Mouse (Mus musculus): ENCODE measurements around the gene Oaz3. TPM values are rescaled to one million over a fixed set of nuclear protein-coding genes. Genes with fewer than 3 reads are reported as not detected.

Gene Oaz3
- total RNA-seq, 2 experiments from 2014 or later = not detected

DNA sequence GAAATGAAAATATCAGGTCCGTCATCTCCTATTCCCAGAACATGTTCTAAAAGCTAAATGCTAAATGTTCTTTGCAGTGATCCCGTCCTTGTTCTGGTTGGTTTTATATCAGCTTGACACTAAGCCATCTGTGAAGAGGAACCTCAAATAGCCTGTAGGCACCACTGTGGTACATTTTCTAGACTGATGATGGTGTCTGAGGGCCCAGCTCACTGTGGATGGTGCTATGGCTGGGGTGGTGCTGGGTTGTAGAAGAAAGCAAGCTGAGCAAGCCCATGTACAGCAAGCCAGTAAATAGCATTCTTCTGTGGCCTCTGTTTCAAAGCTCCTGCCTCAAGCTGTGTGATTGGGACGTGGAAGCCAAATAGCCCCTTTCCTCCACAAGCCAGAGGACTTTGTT, 13.3 kb upstream of the Oaz3 start:
- DNase-seq (ENCODE audit: low spot score in 2 of 2) = no peak

DNA sequence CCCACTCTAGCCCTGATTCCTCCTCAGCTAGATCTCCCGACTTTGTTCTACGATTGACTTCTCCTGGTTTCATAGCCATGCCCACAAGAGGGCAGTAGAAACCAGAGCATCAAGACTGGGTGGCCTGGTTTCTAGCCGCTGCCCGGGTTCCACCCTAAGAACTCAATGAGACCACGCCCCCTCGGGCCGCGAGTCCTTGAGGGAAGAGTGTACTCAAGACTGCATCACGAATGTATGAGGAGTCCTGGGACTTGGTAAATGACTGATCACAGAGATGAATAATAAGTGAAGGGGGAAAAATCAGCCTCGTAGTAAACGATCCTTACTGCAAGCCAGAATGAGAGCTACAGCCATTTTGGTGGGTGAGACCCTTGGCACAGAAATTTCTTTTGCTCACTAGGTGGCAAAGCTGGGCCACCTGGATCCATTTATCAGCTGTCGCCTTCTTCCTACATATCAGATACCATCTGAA, 12.8 kb upstream of the Oaz3 start:
- DNase-seq (ENCODE audit: low spot score in 2 of 2) = peak; percentile 81 to 82

DNA sequence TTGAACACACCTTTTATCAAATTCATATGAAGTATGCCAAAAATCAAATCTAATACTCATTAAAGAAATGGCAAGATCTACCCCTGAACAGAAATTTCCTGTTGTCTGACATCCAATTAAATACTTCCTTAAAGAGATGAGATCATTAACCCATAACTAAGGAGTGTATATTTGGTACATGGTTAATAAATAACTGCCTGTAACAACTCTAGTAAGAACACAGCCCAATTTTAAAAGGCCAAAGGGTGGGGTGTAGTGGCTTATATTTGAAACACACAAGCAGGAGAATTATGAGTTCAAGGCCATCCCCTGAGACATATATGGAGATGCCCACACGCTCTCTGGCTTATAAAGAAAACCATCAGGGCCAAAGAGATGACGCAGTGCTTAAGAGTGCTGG, 5.7 kb upstream of the Oaz3 start:
- DNase-seq (ENCODE audit: low spot score in 2 of 2) = no peak

DNA sequence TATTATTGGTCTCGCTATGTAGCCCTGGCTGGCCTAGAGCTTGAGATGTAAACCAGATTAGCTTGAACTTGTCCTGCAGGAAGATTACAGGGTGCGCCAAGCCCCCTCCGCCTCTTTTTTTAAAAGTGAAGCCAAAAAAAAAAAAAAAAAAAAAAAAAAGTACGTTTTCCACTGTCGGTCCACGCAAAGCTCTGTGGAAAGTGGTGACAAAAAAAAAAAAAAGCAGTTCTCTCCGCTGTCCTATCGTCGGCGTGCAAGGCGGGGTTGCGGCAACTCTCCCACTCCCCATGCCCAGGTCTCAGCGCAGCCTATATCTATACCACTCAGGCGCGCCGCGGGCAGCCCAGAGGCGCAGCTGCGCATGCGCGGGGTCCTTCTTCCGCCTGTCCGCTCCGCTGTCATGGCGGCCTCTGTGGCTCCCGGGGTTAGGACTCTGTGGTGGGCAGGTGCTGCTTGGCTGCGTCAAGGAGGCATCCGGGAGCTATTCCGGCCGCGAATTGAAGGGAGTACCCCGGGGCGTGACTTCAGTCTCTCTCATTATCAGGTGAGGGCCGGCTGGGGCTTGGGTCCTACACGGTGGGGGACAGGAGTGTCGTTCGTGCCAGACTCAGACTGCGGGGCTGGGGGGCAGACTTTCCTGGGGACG, 641 bp downstream of the Oaz3 start, which contains the start of gene Mrpl9:
Gene Mrpl9 (plus strand): TSS at position 368 of the 646 bp plus-strand sequence.
- peak; percentile 94 to 95 for DNase-seq (ENCODE audit: low spot score in 2 of 2)

DNA sequence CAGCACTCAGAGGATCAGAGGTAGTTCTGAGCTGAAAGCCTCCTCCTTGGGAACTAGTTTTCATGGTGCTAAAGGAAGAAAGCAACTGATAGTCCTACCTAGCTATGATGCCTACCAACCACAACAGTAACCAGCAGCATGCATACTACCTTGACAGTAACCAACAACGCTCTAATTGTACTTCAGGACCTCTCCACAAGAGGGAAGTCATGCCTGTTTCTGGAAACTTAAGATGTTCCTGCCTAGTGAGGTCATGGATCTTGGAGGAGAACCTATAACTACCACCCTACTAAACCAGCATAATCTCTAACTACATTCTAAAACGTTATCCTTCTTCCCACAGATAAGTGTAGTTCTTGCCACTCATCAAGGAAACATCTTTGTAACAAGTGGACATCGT, 2.5 kb downstream of the Oaz3 start:
- DNase-seq (ENCODE audit: low spot score in 2 of 2) = no peak

DNA sequence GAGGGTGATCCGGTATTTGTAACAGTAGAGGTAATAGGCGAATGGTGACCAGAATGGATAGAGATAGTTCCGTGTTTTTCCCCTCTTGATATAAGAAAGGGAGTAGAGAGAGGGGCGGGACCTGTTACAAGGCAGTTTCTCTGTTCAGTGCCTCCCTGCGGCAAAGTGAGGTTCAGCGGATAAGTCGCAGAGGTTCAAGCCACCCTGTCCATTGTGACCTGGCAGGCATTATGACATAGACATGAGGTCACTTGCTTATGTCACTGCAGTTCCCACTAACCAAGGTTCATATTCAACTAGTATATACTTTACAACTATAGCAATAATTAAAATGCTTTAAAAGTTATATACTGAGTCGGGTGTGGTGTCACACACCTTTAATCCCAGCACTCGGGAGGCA, 7.3 kb downstream of the Oaz3 start:
- no peak for DNase-seq (ENCODE audit: low spot score in 2 of 2)

DNA sequence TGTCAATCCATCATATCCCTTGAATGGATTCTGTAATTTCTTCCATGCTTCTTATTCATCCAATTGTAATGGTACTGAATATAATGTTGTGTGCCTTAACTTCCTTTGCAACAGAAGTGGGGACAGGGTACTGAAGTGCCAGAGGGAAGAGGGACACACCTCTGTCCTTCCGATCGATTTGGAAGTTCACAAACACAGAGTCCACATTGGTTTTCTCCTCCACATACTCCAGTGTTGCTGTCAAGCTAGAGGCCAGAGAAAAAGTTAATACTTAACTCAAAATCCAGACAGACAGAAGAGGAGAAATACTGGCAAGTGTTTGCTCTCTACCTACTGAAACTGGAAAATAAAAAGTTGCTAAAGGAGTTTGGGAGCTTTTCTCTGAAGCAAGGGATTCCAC, 9.4 kb downstream of the Oaz3 start:
- no peak for DNase-seq (ENCODE audit: low spot score in 2 of 2)

DNA sequence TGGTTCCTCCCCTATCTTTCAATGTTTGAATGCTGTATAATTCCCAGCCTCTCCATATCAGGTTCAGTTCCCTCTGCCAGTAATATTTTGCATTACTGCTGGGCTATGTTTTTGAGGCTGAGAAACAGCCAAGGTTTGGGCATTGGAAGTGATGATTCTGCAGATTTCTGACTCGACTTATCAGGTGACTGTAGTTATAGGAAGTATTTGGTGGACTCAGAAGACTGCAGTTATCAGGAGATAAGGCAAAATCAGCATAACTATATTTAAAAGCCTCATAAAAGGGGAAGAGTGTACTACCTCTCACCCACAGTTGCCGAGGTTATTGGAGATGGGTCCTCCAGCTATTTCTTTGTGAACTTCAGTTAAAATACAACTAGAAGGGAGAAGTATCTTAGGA, 12.7 kb downstream of the Oaz3 start:
- DNase-seq (ENCODE audit: low spot score in 2 of 2) = no peak

DNA sequence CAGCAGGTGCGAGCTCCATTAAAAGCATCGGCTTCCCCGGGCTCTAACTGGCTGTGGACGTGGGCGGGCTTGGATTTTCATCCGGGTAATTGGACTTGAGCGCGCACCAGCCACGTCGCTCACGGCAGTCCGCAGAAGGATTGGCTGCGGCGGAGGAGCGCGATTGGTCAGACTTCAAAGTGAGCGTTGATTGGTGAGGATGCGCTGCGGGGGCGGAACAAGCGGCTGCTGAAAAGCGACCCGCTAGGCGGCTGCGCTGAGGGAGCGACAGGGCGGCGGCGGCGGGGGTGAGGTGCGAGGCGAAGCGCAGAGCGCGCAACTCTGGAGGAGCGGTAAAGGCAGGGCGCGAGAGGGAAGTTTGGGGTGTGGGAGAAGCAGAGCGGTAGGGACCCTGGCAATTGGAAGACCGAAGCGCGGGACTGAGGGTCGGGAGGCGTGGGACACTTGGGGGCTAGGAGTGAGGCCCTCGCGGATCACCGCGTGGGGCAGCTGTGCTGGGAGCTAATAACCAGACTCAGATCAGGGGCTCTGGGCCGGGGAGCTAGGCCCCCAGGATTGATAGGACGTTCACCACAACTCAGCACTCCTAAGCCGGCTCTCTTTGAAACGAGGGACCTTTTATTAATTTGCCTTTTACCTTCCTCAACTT, 30.6 kb downstream of the Oaz3 start, which contains the start of gene Tdrkh:
Gene Tdrkh (plus strand): TSS at position 243 of the 649 bp plus-strand sequence.
- peak; percentile 98 to 99 for DNase-seq (ENCODE audit: low spot score in 2 of 2)

DNA sequence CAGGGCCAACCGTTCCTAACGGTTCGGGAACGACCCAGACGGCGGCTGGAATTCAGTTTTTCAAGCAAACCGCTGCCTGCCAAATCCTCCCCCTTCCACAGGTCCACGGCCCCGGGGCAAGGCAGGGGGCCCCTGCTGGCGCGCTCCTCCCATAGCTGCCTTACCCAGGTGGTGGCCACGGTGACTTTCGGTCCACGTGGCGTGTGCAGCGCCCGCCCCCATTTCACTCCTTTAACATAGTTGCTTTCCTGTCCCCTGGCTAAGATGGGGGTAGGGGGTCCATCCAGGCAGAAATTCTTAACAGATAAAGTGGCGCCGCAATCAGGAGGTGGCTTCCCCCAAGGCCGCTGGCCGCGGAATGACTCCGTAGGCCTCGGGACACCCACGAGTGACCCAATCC, 31.2 kb downstream of the Oaz3 start:
- no peak for DNase-seq (ENCODE audit: low spot score in 2 of 2)

DNA sequence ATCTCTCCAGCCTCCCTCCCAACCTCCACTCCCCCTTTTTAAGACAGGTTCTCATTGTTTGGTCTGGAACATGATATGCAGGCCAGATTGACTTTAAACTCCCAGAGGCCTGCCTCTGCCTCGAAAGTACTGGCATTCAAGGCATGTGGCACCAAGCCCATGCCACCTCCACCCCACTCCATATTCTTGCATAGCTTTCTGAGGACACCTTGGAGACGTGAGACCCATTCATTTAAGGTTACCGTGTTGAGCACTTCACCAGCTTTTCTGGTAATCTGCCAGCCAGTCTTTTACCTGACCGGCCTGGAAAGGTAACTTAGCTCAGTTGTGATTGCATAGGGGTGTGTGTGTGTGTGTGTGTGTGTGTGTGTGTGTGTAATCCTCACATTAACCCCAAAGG, 38.2 kb downstream of the Oaz3 start:
- DNase-seq (ENCODE audit: low spot score in 2 of 2) = no peak

DNA sequence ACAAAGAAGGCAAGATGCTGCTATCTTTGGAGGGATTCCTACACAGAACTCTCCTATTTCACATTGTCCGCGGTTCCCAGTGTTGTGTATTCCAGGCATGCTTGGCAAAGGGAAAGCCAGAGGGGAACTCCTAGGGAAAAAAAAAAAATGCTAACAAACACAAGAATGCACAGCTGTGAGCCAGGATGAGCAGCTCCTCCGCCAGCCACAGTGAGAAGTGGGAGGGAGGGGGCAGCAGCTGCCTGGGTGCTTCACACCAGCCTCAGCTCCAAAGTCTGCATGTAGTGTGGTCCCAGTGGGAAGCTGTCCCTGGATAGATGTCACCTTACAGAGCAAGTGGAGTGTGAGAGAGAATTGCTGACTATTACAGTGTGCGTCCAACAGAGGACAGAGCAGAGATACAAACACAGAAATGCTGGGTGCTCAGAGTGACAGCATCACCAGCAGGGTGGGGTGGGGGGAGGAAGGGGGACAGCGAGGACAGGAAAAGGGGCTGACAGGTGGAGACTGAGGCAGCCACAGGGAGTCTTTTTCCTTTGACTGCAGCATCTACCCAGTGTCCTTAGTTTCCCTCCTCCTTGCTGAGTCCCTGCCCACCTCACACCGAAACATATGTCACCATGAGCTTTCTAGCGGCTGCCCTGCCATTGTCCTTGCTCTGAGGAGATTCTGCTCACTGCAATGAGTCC, 39.2 kb downstream of the Oaz3 start:
- DNase-seq (ENCODE audit: low spot score in 2 of 2) = peak; percentile 50 to 68

DNA sequence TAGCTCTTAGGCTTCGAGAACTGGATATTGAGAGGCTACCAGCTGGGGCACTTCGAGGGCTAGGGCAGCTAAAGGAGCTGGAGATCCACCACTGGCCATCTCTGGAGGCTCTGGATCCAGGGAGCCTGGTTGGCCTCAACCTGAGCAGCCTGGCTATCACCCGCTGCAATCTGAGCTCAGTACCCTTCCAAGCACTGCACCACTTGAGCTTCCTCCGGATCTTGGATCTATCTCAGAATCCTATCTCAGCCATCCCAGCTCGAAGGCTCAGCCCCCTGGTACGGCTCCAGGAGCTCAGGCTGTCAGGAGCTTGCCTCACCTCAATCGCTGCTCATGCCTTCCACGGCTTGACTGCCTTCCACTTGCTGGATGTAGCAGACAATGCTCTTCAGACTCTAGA, 41.3 kb downstream of the Oaz3 start:
- DNase-seq (ENCODE audit: low spot score in 2 of 2) = no peak

DNA sequence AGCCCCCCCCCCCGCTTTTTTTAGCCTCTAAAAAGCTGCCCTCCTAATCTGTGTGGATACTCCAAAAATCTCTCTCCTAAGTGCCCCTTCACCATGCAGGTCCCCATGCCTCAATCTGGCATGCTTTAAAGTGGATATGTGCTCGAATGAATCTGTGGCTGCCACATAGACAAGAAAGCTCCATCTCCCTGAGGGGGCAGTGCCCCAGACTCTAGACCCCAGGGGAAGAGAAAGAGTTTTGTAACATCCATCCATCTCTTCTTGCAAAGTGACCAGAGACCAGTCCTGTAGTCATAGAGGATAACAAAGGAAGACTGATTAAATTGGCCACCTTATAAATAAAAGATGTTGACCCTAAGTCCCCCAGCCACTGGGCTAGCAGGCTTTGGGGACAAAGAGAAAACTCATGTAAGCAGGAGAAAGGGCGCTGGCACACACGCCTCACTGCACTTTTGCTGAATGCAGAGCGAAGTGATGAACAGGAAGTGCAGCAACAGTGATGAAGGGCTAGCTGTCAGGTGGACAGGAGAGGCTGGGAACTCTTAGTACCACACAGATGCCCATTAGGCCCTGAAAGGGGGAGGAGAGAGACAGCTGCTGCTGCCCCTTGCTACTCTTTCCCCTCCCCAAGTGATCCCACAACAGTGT, 43.9 kb downstream of the Oaz3 start:
- no peak for DNase-seq (ENCODE audit: low spot score in 2 of 2)

DNA sequence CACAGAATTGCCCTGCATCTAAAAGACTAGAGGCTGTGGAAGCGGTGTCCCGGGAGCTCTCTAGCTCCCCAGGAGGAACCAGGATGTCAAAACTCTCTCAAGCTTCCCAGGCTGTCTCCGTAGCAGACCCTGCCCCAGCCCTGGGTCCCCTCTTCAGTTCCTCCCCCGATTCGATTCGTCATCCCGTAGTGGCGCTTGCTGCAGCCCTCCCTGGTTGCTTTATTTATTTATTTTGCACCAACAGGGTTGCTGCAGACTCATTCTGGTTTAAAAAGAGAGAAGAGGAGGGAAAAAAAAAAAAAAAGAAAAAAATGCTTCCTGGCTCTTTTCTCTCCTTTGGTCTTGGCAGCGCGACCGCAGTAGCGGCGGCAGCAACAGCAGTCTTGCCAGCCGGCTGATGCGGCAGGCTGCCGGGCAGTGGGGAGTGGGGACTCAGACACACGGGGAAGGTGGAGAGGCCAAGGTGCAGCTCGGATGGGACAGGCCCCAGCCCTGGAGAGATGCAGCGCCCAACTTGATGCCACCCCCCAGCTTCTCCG, 44.7 kb downstream of the Oaz3 start:
- peak in 1 of 2 experiments; percentile 22 for DNase-seq (ENCODE audit: low spot score in 2 of 2)

DNA sequence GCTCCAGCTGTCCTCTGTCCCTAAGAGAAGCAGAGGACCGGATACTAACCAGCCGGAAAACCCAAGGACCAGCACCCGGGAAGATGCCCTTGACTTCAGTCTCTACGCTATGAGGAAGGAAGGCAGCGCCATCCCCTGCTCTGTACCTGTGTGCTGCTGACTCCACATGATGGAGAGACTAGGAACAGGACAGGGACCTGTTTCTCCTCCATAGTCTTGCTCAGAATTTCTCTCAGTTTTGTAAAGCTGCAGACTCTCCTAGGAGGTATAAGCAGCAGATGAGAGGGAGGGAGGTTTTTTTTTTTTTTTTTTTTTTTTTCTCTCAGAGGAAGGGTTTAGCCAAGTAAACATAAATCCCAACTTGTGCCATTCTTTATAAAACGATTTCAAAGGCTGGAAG, 45.5 kb downstream of the Oaz3 start, which contains the start of gene Lingo4:
Gene Lingo4 (plus strand): TSS at position 301 of the 400 bp plus-strand sequence.
- no peak for DNase-seq (ENCODE audit: low spot score in 2 of 2)

DNA sequence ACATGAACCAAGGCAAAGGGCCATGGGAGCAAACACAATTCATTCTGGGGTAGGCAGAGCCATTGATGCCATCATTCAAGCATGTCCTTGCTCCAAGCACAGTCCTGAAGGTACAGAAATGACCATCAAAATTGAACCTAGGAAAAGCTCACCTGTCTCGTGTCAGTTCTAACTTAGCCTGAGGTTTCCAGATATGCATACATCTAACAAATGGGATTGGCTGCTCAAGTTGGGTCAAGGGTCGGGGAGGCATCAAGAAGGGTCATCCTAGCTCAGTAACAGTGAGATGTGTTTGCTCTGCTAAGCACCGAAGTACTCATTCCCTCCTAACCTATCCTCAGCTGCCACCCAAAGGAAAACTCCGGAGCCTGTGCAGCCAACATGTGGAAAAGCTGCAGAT, 46.9 kb downstream of the Oaz3 start:
- DNase-seq (ENCODE audit: low spot score in 2 of 2) = no peak

DNA sequence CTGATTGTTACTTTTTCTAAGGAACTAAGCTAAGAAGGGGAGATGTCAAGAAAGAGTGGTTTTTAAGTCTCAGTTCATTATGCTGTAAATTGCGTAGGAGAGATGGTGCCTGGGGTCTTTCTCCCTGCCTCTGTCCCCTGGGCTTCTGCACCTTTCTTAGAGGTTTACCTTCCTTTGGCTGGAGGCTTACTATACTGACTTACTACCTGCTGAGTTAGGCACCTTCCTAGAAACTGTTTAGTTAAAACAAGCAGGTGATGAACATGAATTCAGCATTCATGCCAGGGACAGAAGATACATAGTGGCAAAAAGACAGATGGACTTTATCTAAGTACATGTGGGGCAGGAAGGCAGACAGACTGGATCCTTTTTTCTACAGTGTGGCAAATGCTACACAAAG, 47.4 kb downstream of the Oaz3 start:
- no peak for DNase-seq (ENCODE audit: low spot score in 2 of 2)

DNA sequence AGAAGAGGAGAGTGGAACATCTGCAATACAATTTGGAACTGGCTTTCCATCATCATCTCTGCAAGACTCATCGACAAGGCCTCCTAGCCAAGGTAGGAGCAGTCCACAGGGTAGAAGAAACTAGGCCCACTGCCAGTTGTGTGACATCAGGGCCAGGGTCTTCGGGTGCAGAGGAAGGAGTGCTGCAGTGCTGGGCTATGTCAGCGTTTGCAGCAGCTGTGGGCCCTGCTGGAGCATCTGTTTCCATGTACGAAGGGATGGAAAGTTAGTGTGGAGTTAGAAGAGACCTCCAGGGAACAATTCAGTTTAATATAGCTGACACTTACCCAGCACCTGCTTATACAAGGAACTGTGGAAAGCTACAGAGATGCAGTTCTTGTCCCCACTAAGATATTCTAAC, 50.7 kb downstream of the Oaz3 start:
- no peak for DNase-seq (ENCODE audit: low spot score in 2 of 2)

DNA sequence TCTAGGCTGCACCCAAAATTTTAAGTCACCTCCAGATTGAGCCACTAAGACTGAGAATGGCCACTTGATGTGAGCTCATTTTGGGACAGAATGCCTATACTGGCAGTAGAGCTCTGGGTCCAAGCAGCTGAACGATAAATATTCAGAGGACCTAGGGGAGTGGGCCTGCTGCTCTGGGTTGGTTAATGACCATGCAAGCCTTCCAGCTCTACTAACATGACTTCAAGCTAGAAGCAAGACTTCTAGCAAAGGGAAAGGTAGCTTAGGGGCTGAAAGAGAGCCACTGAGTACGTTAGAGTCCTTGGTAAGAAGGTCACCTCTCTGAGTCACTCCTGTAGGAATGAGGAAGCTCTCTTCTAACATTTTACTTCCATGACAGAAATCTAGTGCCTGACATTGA, 51.6 kb downstream of the Oaz3 start:
- no peak for DNase-seq (ENCODE audit: low spot score in 2 of 2)

DNA sequence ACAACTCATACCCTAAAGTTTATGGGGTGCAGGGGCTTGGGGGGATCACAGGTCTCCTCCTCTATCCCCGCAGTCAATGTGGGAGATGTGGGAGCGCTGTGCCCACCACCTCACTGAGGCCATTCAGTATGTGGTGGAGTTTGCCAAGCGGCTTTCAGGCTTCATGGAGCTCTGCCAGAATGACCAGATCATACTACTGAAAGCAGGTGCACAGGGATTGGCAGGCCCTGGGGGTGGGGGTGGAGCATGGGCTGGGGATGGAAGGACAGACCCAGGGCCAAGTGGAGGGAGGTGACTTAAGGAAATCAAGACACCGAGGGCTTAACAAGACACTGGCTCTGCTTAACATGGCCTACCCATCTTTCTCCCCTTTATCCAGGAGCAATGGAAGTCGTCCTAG, 52.7 kb downstream of the Oaz3 start:
- no peak for DNase-seq (ENCODE audit: low spot score in 2 of 2)
